ENCODE assay signal across 9 mouse cellular contexts in the genomic region with DNA sequence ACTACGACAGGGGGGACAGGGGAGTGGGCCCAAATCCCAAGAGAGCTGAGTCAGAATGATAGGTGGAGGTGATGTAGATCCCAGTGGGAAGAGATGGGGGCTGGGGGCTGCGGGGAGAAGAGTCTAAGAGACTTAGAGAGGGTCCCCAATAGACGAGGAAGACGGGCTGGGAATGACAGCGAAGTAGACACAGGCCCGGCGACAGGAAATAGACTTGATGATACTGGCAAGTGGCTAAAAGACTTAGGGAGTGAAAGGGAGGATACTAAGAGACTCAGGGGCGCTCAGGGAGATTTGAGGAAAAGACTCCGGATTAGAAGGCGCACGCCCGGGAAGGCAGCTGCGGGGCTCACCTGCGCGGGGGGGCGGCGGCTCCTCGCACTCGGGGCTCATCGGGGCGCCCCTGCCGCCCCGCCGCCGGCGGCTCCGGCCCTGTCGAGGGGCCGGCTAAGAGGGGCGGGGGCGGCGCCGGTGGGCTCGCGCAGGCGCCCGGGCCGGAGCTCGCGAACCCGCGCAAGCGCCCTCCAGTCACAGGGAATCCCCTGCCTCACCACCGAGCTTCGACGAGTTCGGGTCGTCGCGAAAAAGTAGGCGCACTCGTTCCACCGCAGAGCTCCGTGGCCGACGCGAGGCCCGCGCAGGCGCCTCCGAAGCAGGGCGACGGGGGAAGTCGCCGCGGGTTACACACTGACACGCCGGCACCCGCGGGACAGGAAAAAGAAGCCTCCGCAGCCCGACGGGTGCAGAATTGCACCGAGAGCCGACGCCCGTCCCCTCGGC. TPM values are rescaled to one million over a fixed set of nuclear protein-coding genes. Genes with fewer than 3 reads are reported as not detected.
DNase-seq lines count a peak whose midpoint lies in the region; ATAC-seq and TF ChIP-seq lines count a peak whose summit lies in the region.
"Had no signal": no experiment of that assay in that cellular context is flagged by ENCODE, and none has a peak within 500 bp of the region (broad histone marks: within the 10 kb centered on the region; RNA-seq: fewer than 3 reads in every experiment).

No protein-coding gene starts in this region.

- no peak for TF ChIP-seq CTCF in liver, adult 2 months (IDR thresholded peaks at IDR 0.05; ENCODE audit: low read depth, low read length)

- H3K79me2 ChIP-seq in liver, adult 2 months (ENCODE audit: control insufficient read depth, insufficient read depth, low read length), result peaks cover 31% of the 10 kb centered on the region

- peaks cover 17% of the 10 kb centered on the region for H3K36me3 ChIP-seq in heart, embryonic 10.5 days
- H3K36me3 ChIP-seq in embryonic facial prominence, embryonic 10.5 days (replicated peaks), result peaks cover 32% of the 10 kb centered on the region
- no peaks in the 10 kb centered on the region for H3K36me3 ChIP-seq in hindbrain, embryonic 11.5 days (ENCODE audit: control insufficient read depth, insufficient read depth, low read length)
- H3K36me3 ChIP-seq in liver, adult 2 months (ENCODE audit: control insufficient read depth, insufficient read depth, low read length), result no peaks in the 10 kb centered on the region
- H3K36me3 ChIP-seq in neural tube, embryonic 15.5 days, result peaks cover 13% of the 10 kb centered on the region

- H3K4me2 ChIP-seq in hindbrain, embryonic 11.5 days (replicated peaks; ENCODE audit: low read depth, low read length), result peak overlapping the region; percentile 91
- H3K4me2 ChIP-seq in neural tube, embryonic 15.5 days, result peak overlapping the region; percentile 89

- H3K9ac ChIP-seq in hindbrain, embryonic 11.5 days (ENCODE audit: low read depth, low read length), result peak overlapping the region; percentile 89
- H3K9ac ChIP-seq in liver, adult 2 months (ENCODE audit: low read depth, low read length), result peak overlapping the region; percentile 84
- H3K9ac ChIP-seq in neural tube, embryonic 15.5 days (replicated peaks), result peak overlapping the region; percentile 96

- H3K4me1 ChIP-seq in heart, embryonic 10.5 days, result peaks cover 49% of the 10 kb centered on the region
- H3K4me1 ChIP-seq in embryonic facial prominence, embryonic 10.5 days, result peaks cover 41% of the 10 kb centered on the region
- peaks cover 8% of the 10 kb centered on the region for H3K4me1 ChIP-seq in hindbrain, embryonic 11.5 days (replicated peaks; ENCODE audit: control insufficient read depth, insufficient read depth, low read length)
- H3K4me1 ChIP-seq in liver, adult 2 months (ENCODE audit: control insufficient read depth, insufficient read depth, low read length), result peaks cover 24% of the 10 kb centered on the region
- peaks cover 52% of the 10 kb centered on the region for H3K4me1 ChIP-seq in neural tube, embryonic 15.5 days

- H3K27ac ChIP-seq in heart, embryonic 10.5 days, result peak overlapping the region; percentile 97
- H3K27ac ChIP-seq in embryonic facial prominence, embryonic 10.5 days (replicated peaks), result peak overlapping the region; percentile 95
- peak overlapping the region; percentile 89 for H3K27ac ChIP-seq in hindbrain, embryonic 11.5 days (ENCODE audit: low read depth, low read length)
- H3K27ac ChIP-seq in liver, adult 2 months (replicated peaks; ENCODE audit: insufficient read depth, low read depth, low read length), result peak overlapping the region; percentile 74
- peak overlapping the region; percentile 96 for H3K27ac ChIP-seq in neural tube, embryonic 15.5 days (replicated peaks)

- H3K9me3 ChIP-seq in heart, embryonic 10.5 days, result no peaks in the 10 kb centered on the region
- H3K9me3 ChIP-seq in embryonic facial prominence, embryonic 10.5 days, result no peaks in the 10 kb centered on the region
- H3K9me3 ChIP-seq in hindbrain, embryonic 11.5 days (ENCODE audit: control insufficient read depth, low read length), result no peaks in the 10 kb centered on the region
- H3K9me3 ChIP-seq in neural tube, embryonic 15.5 days (replicated peaks), result no peaks in the 10 kb centered on the region

- no peak for TF ChIP-seq POLR2A in liver, adult 2 months (IDR thresholded peaks at IDR 0.05; ENCODE audit: extremely low read depth, insufficient read depth, low read length)

- no peaks in the 10 kb centered on the region for H3K27me3 ChIP-seq in heart, embryonic 10.5 days (ENCODE audit: insufficient read depth, poor library complexity, severe bottlenecking)
- H3K27me3 ChIP-seq in embryonic facial prominence, embryonic 10.5 days (replicated peaks; ENCODE audit: low read depth, poor library complexity, severe bottlenecking), result no peaks in the 10 kb centered on the region
- H3K27me3 ChIP-seq in hindbrain, embryonic 11.5 days (ENCODE audit: control insufficient read depth, insufficient read depth, low read length), result no peaks in the 10 kb centered on the region
- no peaks in the 10 kb centered on the region for H3K27me3 ChIP-seq in liver, adult 2 months (ENCODE audit: control insufficient read depth, insufficient read depth, low read length)
- H3K27me3 ChIP-seq in neural tube, embryonic 15.5 days (replicated peaks), result no peaks in the 10 kb centered on the region

- DNase-seq in heart, embryonic 10.5 days (ENCODE audit: low spot score), result no peak
- DNase-seq in heart, adult 8-10 months (ENCODE audit: low spot score), result no peak
- peak; percentile 40 for DNase-seq in ES-CJ7 (ENCODE audit: low read depth, low spot score)
- peak; percentile 71 for DNase-seq in embryonic facial prominence, embryonic 10.5 days (ENCODE audit: low spot score)
- DNase-seq in hindbrain, embryonic 11.5 days (ENCODE audit: low spot score), result no peak
- peak; percentile 26 for DNase-seq in liver, adult 2 months (ENCODE audit: extremely low read depth, low read depth, low spot score)
- no peak for DNase-seq in frontal cortex, postnatal 25 days (ENCODE audit: low spot score in 2 of 2)

- peak overlapping the region; percentile 91 for H3K4me3 ChIP-seq in heart, embryonic 10.5 days
- peak overlapping the region; percentile 89 for H3K4me3 ChIP-seq in embryonic facial prominence, embryonic 10.5 days
- peak overlapping the region; percentile 85 for H3K4me3 ChIP-seq in hindbrain, embryonic 11.5 days (ENCODE audit: low read depth, low read length)
- peak overlapping the region; percentile 74 for H3K4me3 ChIP-seq in liver, adult 2 months (ENCODE audit: insufficient read depth, low read depth, low read length)
- H3K4me3 ChIP-seq in neural tube, embryonic 15.5 days (replicated peaks), result peak overlapping the region; percentile 91

- WGBS in heart, embryonic 10.5 days, result under 1% methylated on average over 78 of the region's 78 CpGs
- WGBS in embryonic facial prominence, embryonic 10.5 days, result under 1% methylated on average over 78 of the region's 78 CpGs
- WGBS in hindbrain, embryonic 11.5 days, result under 1% methylated on average over 56 of the region's 78 CpGs
- WGBS in liver, adult 2 months, result under 1% methylated on average over 78 of the region's 78 CpGs
- WGBS in neural tube, embryonic 15.5 days, result under 1% methylated on average over 76 of the region's 78 CpGs

- peak; percentile 80 for ATAC-seq in hindbrain, embryonic 11.5 days (ENCODE audit: low FRiP score)
- peak; percentile 87 for ATAC-seq in neural tube, embryonic 15.5 days (ENCODE audit: low FRiP score)

RNA-seq across cellular contexts. Expression of a gene that starts 0.5 kb away (rescaled TPM):
- polyA plus RNA-seq in heart, embryonic 10.5 days (2016; fragmentation: Nextera tagmentation; extraction: Ambion mirVana), result 8.7 and 16.0 TPM in 2 replicates
- 10 to 100 TPM; 70.5 to 77.7 (median 75.8) TPM for total RNA-seq in heart, adult 8-10 months (2022)
- 9.3 and 11.0 TPM in 2 replicates for polyA plus RNA-seq in embryonic facial prominence, embryonic 10.5 days (2016; fragmentation: Nextera tagmentation; extraction: Ambion mirVana)
- 6.0 and 8.1 TPM in 2 replicates for polyA plus RNA-seq in hindbrain, embryonic 11.5 days (2014; fragmentation: Nextera tagmentation; extraction: Ambion mirVana)
- 47.6 and 54.2 TPM in 2 replicates for total RNA-seq in liver, adult 2 months (2014; rRNA removed)
- polyA plus RNA-seq in liver, adult 2 months (2012; rRNA removed), result 77.5 and 79.2 TPM in 2 replicates
- polyA plus RNA-seq in neural tube, embryonic 15.5 days (2015; fragmentation: Nextera tagmentation; extraction: Ambion mirVana), result 8.3 and 8.9 TPM in 2 replicates

RNA-seq across cellular contexts. Expression of a gene that starts 26.6 kb away (rescaled TPM):
- 105 and 118 TPM in 2 replicates for polyA plus RNA-seq in heart, embryonic 10.5 days (2016; fragmentation: Nextera tagmentation; extraction: Ambion mirVana)
- 10 to 100 TPM; 28.4 to 36.3 (median 33.5) TPM for total RNA-seq in heart, adult 8-10 months (2022)
- 131 and 136 TPM in 2 replicates for polyA plus RNA-seq in embryonic facial prominence, embryonic 10.5 days (2016; fragmentation: Nextera tagmentation; extraction: Ambion mirVana)
- polyA plus RNA-seq in hindbrain, embryonic 11.5 days (2014; fragmentation: Nextera tagmentation; extraction: Ambion mirVana), result 112 and 114 TPM in 2 replicates
- 18.2 and 25.5 TPM in 2 replicates for total RNA-seq in liver, adult 2 months (2014; rRNA removed)
- polyA plus RNA-seq in liver, adult 2 months (2012; rRNA removed), result 27.3 and 30.6 TPM in 2 replicates
- polyA plus RNA-seq in neural tube, embryonic 15.5 days (2015; fragmentation: Nextera tagmentation; extraction: Ambion mirVana), result 156 and 173 TPM in 2 replicates

RNA-seq across cellular contexts. Expression of a gene that starts 27.1 kb away (rescaled TPM):
- 2.8 and 4.4 TPM in 2 replicates for polyA plus RNA-seq in heart, embryonic 10.5 days (2016; fragmentation: Nextera tagmentation; extraction: Ambion mirVana)
- total RNA-seq in heart, adult 8-10 months (2022), result 1 to 10 TPM; 4.2 to 6.0 (median 4.8) TPM
- polyA plus RNA-seq in embryonic facial prominence, embryonic 10.5 days (2016; fragmentation: Nextera tagmentation; extraction: Ambion mirVana), result 1.9 and 2.1 TPM in 2 replicates
- polyA plus RNA-seq in hindbrain, embryonic 11.5 days (2014; fragmentation: Nextera tagmentation; extraction: Ambion mirVana), result 3.2 and 3.3 TPM in 2 replicates
- 39.5 and 55.7 TPM in 2 replicates for total RNA-seq in liver, adult 2 months (2014; rRNA removed)
- polyA plus RNA-seq in liver, adult 2 months (2012; rRNA removed), result 404 and 475 TPM in 2 replicates
- polyA plus RNA-seq in neural tube, embryonic 15.5 days (2015; fragmentation: Nextera tagmentation; extraction: Ambion mirVana), result 1.7 and 2.3 TPM in 2 replicates

RNA-seq across cellular contexts. Expression of a gene that starts 32.1 kb away (rescaled TPM):
- 0.89 and 1.0 TPM in 2 replicates for polyA plus RNA-seq in heart, embryonic 10.5 days (2016; fragmentation: Nextera tagmentation; extraction: Ambion mirVana)
- 1 to 10 TPM in 2 of 4 experiments, under 1 TPM in 2; 0.57 to 1.2 (median 0.98) TPM for total RNA-seq in heart, adult 8-10 months (2022)
- 2.0 and 2.2 TPM in 2 replicates for polyA plus RNA-seq in embryonic facial prominence, embryonic 10.5 days (2016; fragmentation: Nextera tagmentation; extraction: Ambion mirVana)
- 3.1 and 5.1 TPM in 2 replicates for polyA plus RNA-seq in hindbrain, embryonic 11.5 days (2014; fragmentation: Nextera tagmentation; extraction: Ambion mirVana)
- total RNA-seq in liver, adult 2 months (2014; rRNA removed), result 0.07 and 0.09 TPM in 2 replicates
- 0.27 and 0.40 TPM in 2 replicates for polyA plus RNA-seq in liver, adult 2 months (2012; rRNA removed)
- 6.5 and 6.8 TPM in 2 replicates for polyA plus RNA-seq in neural tube, embryonic 15.5 days (2015; fragmentation: Nextera tagmentation; extraction: Ambion mirVana)

RNA-seq across cellular contexts. Expression of a gene that starts 54.5 kb away (rescaled TPM):
- not detected in 2 replicates for polyA plus RNA-seq in heart, embryonic 10.5 days (2016; fragmentation: Nextera tagmentation; extraction: Ambion mirVana)
- total RNA-seq in heart, adult 8-10 months (2022), result not detected
- polyA plus RNA-seq in embryonic facial prominence, embryonic 10.5 days (2016; fragmentation: Nextera tagmentation; extraction: Ambion mirVana), result not detected in 2 replicates
- polyA plus RNA-seq in hindbrain, embryonic 11.5 days (2014; fragmentation: Nextera tagmentation; extraction: Ambion mirVana), result 0.11 TPM in 1 of 2 replicates, not detected in the other
- total RNA-seq in liver, adult 2 months (2014; rRNA removed), result 0.18 TPM in 1 of 2 replicates, not detected in the other
- polyA plus RNA-seq in liver, adult 2 months (2012; rRNA removed), result not detected in 2 replicates
- 0.43 and 0.65 TPM in 2 replicates for polyA plus RNA-seq in neural tube, embryonic 15.5 days (2015; fragmentation: Nextera tagmentation; extraction: Ambion mirVana)
- total RNA-seq: heart, postnatal 14 days had no signal

Comparison
In these comparisons a context has a peak if more than half of its experiments do, and no peak if none do; other contexts are left out.
1. DNase-seq: peak in ES-CJ7 (single experiment), embryonic facial prominence, embryonic 10.5 days (single experiment) and liver, adult 2 months (single experiment); none in heart, embryonic 10.5 days (single experiment), heart, adult 8-10 months (single experiment), hindbrain, embryonic 11.5 days (single experiment) and frontal cortex, postnatal 25 days (0 of 2).
2. RNA of a gene that starts 27.1 kb away (polyA plus RNA-seq): 404 to 475 TPM in liver, adult 2 months; 2.8 to 4.4 TPM in heart, embryonic 10.5 days, 3.2 to 3.3 TPM in hindbrain, embryonic 11.5 days, 1.7 to 2.3 TPM in neural tube, embryonic 15.5 days and 1.9 to 2.1 TPM in embryonic facial prominence, embryonic 10.5 days; every median in the first group is over 10 times any median in the second.
3. Peak in every context shown above with its lines, with median percentiles within 50 percentile points of each other: H3K27ac ChIP-seq, H3K4me3 ChIP-seq and H3K9ac ChIP-seq.